Mouse (Mus musculus) urinary bladder, postnatal 4 days (tissue): ENCODE data around the gene Psmc4.

ENCODE experiments used
- DNase-seq, 2 experiments: peaks; one replicate each; pipeline ENCODE4 v3.0.0; 2021 to 2022; ENCODE audit warnings: low spot score in 2 of 2

Psmc4 gene

DNA sequence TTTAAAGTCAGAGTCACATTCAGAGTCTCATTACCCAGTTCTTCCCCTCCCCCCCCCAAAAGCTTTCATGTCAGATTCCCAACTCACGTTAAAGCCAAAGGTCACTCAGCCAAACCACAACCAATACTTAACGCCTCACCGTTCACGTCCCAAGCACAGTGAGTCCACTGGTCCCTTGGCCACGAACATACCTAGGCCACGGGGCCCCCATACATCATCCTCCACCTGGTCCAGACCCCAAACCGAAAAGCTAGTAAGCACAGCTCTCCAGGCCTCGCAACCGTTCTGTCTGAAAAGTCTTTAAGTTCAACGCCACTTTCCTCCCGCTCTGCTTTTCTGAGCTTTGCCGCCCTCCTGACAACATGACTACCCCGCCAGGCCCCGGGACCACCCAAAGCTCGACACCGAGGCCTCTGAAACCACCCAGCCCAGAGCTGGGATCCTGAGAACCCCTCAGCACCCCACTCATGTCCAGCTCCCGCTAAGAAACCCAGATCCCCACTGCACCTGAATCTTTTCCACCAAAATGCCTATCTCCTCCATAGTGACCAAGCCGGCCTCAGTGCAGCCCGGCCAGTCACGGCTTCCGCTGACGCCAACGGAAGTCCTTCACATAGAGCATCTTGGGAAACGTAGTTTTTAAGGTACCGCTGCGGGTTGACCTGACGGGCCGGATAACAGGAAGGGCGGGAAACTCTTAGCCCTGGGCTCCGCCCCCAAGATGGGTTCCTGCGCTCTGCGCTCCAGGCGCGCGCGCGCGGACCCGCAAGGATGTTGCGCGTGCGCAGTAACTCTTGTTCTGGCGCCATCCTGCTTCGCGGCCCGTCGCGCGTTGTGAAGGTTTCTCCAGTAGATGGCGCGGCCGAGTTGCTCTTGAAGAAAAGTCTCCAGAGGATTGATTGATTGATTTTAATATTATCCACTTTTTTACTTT, at the start of gene Psmc4:
Psmc4 (minus strand) TSS at position 626 of the 934 bp plus-strand sequence.
- DNase-seq: peak; percentile 96 to 97

DNA sequence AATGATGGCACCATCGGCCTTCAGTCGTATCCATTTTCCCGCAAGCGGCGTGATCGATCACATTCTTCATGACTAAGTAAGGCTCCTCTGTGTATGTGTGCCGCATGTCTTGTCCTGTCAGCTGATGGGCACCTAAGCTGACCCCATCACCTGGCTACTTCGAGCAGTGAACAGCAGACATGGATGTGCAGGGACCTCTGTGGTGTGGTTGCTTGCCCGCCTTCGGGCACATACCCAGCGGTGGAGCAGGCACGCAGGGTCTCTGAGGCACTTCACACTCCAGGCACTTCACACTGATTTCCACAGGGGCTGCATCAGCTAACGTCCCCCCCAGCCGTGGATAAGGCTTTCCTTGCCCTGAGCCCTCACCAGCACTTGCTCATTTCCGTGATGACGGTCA, 49.2 kb upstream of the Psmc4 start:
- no peak for DNase-seq

DNA sequence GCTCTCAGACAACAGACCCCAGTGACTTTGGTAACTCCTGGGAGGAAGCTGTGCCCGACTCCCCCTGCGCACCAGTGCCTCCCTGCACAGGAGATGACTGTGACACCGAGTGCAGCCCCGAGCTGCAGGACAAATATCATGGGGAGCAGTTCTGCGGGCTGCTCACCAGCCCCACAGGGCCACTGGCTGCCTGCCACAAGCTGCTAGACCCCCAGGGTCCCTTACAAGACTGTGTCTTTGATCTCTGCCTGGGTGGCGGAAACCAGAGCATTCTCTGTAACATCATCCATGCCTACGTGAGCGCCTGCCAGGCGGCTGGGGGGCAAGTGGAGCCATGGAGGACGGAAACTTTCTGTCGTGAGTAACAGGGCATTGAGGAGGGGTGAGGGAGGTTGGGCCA, 43.6 kb upstream of the Psmc4 start:
- peak in 1 of 2 experiments; percentile 52 for DNase-seq

DNA sequence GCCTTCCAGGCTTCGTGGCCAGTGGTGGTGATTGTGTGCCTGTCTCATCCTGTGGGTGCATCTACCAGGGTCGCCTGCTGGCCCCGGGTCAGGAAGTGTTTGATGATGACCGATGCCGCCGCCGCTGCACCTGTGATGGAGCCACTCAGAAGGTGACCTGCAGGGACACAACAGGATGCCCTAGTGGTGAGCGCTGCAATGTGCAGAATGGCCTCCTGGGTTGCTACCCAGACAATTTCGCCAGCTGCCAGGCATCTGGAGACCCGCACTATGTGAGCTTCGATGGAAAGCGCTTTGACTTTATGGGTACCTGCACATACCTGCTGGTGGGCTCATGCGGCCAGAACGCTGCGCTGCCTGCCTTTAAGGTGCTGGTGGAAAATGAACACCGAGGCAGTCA, 36.3 kb upstream of the Psmc4 start:
- no peak for DNase-seq

DNA sequence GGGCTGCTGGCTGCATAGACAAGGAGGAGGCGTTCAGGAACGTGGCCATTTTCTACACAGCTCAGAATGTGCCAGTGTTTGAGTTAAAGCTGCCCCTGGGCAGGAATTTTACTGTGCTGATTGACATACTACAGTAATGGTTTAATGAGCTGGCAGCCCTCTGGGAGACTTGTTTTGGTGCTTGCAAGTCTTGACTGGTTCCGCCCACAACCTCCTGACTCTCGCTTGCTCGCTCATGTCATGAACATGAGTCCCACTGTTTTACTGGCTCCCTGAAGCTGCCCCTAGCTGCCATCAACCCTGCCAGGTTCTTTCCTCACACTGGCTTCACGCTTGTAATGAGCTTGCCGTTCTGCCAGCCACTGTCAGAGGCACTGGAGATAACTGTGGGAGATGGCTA, 34.3 kb upstream of the Psmc4 start:
- no peak for DNase-seq

DNA sequence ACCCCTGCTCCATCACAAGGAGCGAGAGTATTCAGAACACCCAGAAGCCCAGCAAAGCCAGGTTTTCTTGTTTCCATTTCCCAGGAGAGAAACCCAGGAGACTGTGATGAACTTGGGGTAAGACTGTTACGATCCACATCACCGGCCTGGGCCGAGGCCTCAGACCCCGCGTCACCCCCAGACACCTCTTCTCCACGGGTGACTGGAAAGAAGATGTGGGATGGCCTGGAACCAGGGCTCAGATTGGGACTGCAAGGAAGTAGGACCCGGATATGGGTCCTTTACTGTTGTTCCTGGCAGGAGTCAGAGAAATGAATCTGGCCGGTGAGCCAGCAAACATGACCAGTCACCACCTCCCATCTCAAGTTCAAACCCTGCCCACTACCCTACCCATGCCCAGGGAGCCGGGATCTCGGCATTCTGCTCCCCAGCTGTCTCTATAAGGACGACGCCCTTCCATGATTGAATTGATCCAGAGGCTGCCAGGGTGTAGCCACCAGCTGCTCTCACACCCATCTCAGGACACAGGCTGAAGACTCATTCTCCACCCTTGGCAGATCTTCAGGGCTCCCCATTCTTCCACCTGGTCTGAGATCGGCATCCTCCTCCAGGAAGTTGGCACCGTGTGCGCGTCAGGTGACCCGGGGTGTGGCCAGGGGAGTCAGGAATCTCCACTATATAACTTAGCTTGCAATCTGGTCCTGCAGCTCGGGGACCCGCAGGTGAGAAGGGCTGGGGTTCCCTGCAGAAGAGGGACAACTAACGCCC, 20.8 kb upstream of the Psmc4 start, which contains the start of gene Fcgbp:
Fcgbp (plus strand) TSS at position 706 of the 768 bp plus-strand sequence.
- DNase-seq: peak in 1 of 2 experiments; percentile 57

DNA sequence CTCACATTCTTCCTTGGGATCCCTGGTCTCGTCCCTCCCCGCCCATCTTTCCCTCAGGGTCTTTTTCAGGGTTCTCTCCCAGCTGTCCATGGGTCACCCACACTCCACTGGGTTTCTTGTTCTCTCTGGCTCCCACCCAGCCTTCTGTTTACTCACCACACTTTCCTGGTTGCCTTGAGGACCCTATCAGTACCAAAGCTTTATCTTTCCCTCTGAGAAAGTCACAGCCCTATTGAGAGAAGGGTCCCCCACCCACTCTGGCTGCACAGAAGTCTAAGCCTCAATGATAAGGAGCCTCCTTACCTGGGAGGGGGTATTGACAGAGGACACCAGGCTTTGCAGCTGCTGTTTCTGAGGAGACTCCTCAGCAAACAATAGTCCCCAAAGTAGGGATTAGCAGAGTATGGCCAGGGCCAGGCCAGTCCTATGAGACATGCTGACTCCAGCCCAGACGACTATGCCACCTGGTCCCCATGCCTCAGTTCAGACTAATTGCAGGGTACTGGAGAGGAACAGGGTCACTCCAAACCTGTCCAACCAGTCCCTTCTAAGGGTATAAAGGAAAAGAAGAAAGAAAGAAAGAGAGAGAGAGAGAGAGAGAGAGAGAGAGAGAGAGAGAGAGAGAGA, 19.8 kb upstream of the Psmc4 start:
- DNase-seq: peak in 1 of 2 experiments; percentile 44

DNA sequence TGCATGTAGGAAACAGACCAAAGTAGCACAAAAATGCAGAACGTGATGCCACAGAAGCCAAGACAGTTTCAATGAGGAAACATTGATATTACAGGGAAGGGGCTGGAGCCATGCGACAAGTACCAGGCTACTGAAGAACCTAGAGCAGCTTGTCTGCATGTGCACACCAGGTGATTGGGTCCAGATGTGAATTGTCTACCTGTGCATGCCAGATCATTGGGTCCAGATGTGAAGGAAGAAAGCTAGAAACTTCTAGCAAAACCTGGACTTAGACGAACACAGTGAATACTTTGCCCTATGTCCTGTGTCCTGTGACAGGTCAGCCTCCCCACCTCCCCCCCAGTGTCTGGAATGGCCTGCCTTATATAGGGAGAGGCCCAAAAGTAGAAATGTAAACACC, 18.8 kb upstream of the Psmc4 start:
- DNase-seq: peak in 1 of 2 experiments; percentile 36

DNA sequence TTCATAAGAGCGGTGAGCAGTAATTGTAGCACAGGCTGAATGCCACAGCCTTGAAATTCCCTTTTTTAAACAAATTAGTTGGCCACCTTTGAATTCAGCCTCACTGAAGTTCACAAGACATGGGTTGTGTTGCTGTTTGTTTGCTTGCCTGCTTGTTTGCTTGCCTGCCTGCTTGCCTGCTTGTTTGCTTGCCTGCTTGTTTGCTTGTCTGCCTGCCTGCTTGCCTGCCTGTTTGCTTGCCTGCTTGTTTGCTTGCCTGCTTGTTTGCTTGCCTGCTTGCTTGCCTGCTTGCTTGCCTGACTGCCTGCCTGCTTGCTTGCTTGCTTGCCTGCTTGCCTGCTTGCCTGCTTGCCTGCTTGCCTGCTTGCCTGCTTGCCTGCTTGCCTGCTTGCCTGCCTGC, 10.1 kb upstream of the Psmc4 start:
- no peak for DNase-seq

DNA sequence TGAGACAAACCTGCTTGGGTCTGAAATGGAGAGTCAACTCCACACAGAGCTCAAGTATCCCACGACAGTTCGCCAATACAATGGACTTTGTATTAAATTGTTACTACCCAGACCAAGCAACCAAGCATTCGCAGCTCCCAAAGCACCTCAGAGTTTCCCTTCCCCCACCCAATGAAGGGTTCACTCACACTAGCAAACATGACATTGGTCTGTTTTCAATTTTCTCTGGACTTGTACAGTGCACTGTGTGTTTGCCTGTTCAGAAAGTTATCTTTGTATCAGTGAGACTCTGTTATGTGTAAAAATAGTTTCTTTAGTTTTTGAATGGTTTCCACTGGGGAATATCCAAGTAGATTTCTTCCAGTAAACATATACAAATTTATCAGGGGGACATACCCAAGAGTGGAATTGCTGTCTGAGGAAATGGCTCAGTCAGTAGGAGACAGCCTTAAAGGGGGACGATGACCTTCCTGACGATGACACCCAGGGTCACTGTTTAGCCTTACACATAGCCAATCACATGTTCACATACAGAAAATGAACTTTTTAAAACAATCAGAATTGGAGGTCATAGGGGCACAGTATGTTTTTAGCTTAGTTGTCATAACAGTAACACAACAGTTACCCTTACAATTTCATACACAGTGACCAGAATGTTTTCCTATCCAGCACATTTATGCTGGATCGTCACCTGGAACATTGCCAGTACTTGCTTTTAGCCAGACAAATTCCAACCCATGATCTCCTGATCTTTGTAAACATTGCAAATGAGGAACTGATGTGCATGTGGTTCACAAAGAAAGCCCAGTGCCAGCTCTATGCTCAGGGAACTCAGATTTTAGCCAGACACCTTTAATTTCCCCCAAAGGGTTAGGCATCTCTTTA, 3.4 kb upstream of the Psmc4 start:
- no peak for DNase-seq

DNA sequence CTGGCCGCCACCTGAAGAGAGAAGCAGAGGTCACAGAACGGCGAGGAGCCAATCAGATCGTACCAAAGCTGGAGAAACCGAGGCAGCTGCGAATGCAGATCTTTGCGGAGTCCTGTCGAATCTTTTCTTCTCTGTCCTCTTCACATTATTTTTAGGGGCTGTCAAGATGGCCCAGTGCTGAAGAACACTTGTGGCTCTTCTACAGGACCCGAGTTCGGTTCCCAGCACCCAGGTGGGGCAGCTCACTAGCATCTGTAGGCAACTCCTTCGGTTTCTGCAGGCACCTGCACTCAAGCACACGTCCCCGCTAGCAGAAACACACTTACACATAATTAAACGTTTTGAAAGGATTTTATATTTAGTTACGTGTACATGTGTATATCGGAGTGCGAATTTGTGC, 683 bp upstream of the Psmc4 start:
- no peak for DNase-seq

DNA sequence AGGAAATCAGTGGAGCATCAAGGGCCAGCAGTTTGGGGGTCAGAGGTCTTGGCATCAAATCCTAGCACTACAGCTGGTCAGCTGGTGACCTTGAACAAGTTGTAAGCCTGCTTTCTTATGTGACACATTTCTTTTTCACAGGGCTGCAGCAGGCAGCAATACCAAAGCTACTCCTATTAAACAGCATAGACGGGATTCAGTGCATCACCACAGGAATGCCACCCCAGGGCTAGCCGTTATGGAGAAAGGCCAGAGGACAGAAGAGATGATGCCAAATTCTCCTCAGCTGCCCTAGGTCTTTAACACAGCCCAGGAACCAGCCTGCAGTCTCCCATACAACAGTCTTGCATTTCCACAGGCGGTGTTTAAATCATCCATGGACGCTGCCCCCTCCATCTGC, 5.4 kb downstream of the Psmc4 start:
- DNase-seq: no peak

DNA sequence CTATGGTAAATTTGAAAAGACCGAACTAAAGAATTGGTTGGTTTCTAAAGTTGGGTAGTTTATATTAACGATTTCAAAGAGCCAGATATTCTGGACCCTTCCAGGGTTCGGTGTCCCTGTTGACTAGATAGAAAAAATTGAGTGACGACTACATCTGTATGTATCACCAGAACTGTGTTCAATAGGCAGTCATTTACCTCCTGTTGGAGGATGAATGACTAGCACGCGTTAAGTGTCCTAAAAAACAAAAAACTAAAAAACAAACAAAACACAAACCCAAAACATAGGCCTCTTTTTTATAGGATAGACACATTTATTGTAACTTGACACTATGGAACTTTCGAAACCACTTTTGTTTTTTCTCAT, 35.5 kb downstream of the Psmc4 start:
- no peak for DNase-seq

DNA sequence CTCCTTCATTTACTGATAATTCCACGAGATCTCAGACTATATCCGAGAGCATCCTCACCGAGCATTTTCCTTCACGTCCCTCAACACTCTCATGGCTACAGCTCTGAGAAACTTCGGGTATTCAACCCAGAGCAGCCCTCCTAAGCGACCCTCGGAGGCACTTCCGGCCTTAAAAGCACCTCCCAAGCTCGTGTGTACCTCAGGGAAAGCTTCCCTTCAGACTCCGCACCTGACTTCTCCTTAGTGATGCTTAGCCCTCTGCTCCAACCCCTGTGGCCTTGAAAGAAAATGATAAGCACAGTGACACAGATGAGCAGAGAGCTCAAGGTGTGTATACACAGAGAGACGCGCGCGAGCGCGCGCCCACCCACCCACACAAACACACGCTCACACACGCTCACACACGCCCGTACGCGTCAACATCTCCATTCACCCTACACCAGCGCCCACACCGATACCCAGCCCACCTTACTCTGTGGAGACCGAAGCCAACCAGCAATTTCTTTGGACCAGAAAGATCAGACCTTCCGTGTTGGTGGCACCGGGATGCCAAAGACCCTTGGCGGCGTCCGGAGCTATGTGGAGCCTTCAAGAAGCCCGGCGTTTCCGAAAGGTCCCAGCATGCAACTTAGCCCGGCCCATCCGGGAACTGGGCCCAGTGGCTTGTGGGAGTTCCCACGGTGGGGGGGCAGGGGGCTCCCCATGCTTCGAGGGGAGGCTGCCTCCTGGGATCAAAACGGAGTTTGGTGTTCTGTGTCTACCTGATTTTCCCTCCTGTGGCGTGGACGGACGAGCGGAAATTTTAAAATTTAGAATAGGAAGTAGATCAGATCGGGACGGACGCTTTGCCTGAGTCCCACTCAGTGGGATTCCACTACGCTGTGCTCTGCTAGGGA, 36.1 kb downstream of the Psmc4 start, which contains the start of gene Zfp850:
Zfp850 (minus strand) TSS at position 567 of the 896 bp plus-strand sequence.
- DNase-seq: peak; percentile 67 to 78

DNA sequence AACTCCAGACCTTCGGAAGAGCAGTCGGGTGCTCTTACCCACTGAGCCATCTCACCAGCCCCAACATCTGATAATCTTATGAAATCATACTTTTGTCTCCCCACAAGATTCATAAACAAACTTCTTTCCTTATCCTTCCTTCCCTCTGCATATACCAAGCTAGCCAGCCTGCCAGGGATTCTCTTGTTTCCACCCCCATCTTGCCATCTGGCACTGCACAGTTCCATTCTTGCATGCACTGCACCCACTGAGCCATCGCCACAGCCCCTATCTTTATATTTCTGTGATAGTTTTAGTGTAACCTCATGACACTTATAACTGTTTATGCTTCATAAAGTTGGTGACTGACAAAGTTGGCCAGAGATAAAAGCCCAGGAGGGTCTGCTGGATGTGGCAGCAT, 39.6 kb downstream of the Psmc4 start:
- DNase-seq: no peak
